Mouse (Mus musculus): Measurements from ENCODE around the gene Tbrg4. TPM values are rescaled to one million over a fixed set of nuclear protein-coding genes. Genes with fewer than 3 reads are reported as not detected.

Gene Tbrg4
- polyA plus RNA-seq, 1 experiment: 41.4 TPM

DNA sequence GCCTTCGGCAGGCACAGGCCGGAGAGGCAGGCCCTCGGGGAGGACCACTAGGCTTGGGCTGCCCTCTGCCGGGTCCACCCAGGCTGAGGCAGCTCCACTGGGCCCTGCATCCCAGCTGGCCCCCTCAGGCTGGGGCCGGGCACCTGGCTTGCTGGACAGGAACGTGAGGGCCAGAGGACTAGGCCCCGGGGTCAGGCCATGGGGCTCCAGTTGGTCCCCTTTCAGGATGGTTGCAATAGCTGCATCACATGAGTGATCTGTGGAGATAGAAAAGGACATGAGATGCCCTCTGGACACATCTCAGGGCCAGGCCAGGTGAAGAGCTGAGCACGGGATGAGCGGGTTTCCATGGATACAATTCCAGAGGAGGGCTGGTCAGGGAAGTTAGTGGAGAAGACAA is 23.2 kb downstream of the Tbrg4 start:
- H3K27ac ChIP-seq (ENCODE audit: insufficient read depth, low read length): no peak overlapping the region
- no peak overlapping the region for H3K4me3 ChIP-seq (ENCODE audit: insufficient read depth, low read length)
- no peak for TF ChIP-seq CTCF (IDR thresholded peaks at IDR 0.05; ENCODE audit: borderline replicate concordance, insufficient read depth, low read length)
- TF ChIP-seq POLR2A (IDR thresholded peaks at IDR 0.05; ENCODE audit: low read depth, low read length): no peak
- no peaks in the 10 kb centered on the region for H3K4me1 ChIP-seq (ENCODE audit: control insufficient read depth, insufficient read depth, low read length)

GRCm38 (mm10) chr11:6601649-6602480 is 24.0 kb downstream of the Tbrg4 start:
- TF ChIP-seq CTCF (IDR thresholded peaks at IDR 0.05; ENCODE audit: borderline replicate concordance, insufficient read depth, low read length) (no peak), POLR2A (IDR thresholded peaks at IDR 0.05; ENCODE audit: low read depth, low read length) (no peak)
- Histone ChIP-seq H3K4me3 (ENCODE audit: insufficient read depth, low read length) (no peak overlapping the region), H3K27ac (ENCODE audit: insufficient read depth, low read length) (no peak overlapping the region), H3K4me1 (ENCODE audit: control insufficient read depth, insufficient read depth, low read length) (no peaks in the 10 kb centered on the region)

GRCm38 (mm10) chr11:6600284-6600944 is 25.5 kb downstream of the Tbrg4 start:
- TF ChIP-seq POLR2A (IDR thresholded peaks at IDR 0.05; ENCODE audit: low read depth, low read length) (no peak), CTCF (IDR thresholded peaks at IDR 0.05; ENCODE audit: borderline replicate concordance, insufficient read depth, low read length) (no peak)
- Histone ChIP-seq H3K4me3 (ENCODE audit: insufficient read depth, low read length) (no peak overlapping the region), H3K4me1 (ENCODE audit: control insufficient read depth, insufficient read depth, low read length) (no peaks in the 10 kb centered on the region), H3K27ac (ENCODE audit: insufficient read depth, low read length) (no peak overlapping the region)

DNA sequence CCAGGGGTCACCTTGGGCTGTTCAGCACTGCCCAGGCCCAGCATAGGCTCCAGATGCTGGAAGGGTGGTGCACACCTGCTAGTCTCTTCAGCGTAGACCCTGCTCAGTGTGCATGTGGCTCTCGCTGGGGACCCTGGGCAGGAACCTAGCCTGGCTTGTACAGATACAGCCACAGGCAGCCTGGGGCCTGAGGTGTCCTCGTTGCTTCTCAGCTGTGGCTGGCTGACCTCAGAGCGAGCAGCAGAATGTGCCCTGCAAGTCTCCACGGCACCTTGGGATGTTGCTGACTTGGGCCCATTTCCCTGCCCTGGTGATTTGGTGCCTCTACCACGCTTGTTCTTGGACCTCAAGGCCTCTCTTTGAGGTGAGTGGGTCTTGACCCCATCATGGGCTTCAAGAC is 26.0 kb downstream of the Tbrg4 start:
- H3K27ac ChIP-seq (ENCODE audit: insufficient read depth, low read length): no peak overlapping the region
- H3K4me1 ChIP-seq (ENCODE audit: control insufficient read depth, insufficient read depth, low read length): no peaks in the 10 kb centered on the region
- H3K4me3 ChIP-seq (ENCODE audit: insufficient read depth, low read length): no peak overlapping the region
- TF ChIP-seq CTCF (IDR thresholded peaks at IDR 0.05; ENCODE audit: borderline replicate concordance, insufficient read depth, low read length) (no peak), POLR2A (IDR thresholded peaks at IDR 0.05; ENCODE audit: low read depth, low read length) (no peak)

DNA sequence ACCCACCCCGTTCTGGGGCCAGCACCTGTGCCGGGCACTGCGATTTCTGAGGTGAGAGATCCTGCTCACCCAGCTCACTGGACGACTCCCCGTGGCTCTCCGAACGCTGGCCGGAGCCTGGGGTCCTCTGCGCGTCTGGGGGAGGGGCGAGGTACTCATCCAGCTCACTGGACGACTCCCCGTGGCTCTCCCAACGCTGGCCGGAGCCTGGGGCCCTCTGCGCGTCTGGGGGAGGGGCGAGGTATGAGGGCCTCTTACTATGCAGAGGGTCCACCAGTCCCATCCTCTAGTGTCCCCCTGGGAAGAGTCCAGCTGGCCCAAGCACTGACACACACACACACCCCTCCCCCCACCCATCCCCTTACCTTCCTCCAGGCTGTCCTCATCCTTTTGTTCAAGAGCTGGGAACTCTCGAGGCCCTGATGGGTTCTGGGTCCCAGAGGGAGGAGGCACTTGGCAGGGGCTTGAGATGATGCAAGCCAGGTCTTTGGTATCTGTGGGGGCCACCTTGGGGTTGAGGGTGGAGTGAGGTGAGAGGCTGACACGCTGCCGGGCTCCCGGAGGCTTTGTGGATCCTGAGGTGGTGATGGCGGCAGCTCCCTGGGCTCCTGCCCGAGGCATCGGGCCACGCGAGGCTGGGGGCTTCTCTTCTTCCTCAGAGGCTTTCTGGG is 26.7 kb downstream of the Tbrg4 start:
- H3K27ac ChIP-seq (ENCODE audit: insufficient read depth, low read length): no peak overlapping the region
- no peak for TF ChIP-seq CTCF (IDR thresholded peaks at IDR 0.05; ENCODE audit: borderline replicate concordance, insufficient read depth, low read length)
- no peak for TF ChIP-seq POLR2A (IDR thresholded peaks at IDR 0.05; ENCODE audit: low read depth, low read length)

DNA sequence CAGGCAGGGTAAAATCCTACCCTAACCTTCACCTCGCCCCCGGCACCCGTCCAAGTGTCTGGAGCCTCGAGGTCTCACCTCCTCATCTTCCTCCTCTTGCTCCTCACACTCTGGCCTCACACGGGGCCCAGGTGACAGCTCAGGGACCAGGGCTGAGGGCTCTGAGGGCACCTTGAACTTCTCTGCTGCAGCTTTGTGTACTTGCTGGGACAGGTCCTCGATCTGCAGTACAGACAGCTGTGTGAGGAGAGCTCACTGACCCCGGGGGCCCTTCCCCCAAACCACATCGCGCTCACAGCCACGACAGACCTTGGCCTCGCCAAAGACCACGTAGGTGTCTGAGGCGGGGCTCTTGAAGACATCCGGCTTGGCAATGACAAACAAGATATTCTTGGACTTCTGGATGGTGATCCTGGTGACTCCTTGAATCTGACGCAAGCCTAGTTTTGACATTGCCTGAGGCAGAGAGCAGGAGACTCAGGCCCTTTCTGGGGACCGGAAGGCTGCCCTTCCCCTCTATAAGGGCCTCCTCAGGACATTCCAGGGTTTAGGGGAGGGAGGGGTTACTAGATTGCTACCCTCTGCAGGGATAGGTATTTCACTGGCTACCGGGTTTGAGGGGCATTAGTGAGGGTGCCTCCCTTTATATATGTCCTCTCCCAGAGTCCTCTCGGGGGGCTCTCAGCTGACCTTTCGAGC is 27.5 kb downstream of the Tbrg4 start:
- Histone ChIP-seq H3K4me3 (ENCODE audit: insufficient read depth, low read length) (no peak overlapping the region), H3K27ac (ENCODE audit: insufficient read depth, low read length) (no peak overlapping the region), H3K4me1 (ENCODE audit: control insufficient read depth, insufficient read depth, low read length) (no peaks in the 10 kb centered on the region)
- no peak for TF ChIP-seq CTCF (IDR thresholded peaks at IDR 0.05; ENCODE audit: borderline replicate concordance, insufficient read depth, low read length)
- no peak for TF ChIP-seq POLR2A (IDR thresholded peaks at IDR 0.05; ENCODE audit: low read depth, low read length)

More for the DNA sequence above, 26.7 kb downstream of the Tbrg4 start:
- Histone ChIP-seq H3K4me1 (ENCODE audit: control insufficient read depth, insufficient read depth, low read length) (no peaks in the 10 kb centered on the region), H3K4me3 (ENCODE audit: insufficient read depth, low read length) (no peak overlapping the region)

GRCm38 (mm10) chr11:6597523-6597922 is 28.3 kb downstream of the Tbrg4 start:
- no peak for TF ChIP-seq POLR2A (IDR thresholded peaks at IDR 0.05; ENCODE audit: low read depth, low read length)
- TF ChIP-seq CTCF (IDR thresholded peaks at IDR 0.05; ENCODE audit: borderline replicate concordance, insufficient read depth, low read length): no peak
- Histone ChIP-seq H3K4me1 (ENCODE audit: control insufficient read depth, insufficient read depth, low read length) (no peaks in the 10 kb centered on the region), H3K27ac (ENCODE audit: insufficient read depth, low read length) (no peak overlapping the region), H3K4me3 (ENCODE audit: insufficient read depth, low read length) (no peak overlapping the region)

DNA sequence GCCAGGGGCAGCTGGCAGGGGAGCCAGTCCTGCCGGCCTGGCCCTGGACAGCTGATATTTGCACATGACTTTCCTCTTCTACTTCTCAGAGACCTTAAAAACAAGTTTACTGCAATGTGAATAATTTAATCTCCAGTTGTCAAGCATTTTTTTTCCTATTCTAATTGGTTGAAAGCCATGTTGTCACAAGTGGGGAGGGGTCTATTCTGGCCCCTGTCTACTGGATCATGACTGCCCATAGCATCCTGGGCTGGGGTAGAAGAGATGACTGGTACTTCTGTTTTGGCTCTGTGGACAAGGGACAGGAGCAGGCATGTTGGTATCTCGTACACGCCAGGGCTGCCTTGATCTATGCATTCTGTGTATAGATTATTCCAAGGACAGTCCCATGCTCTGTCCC is 29.3 kb downstream of the Tbrg4 start:
- no peak overlapping the region for H3K27ac ChIP-seq (ENCODE audit: insufficient read depth, low read length)
- no peaks in the 10 kb centered on the region for H3K4me1 ChIP-seq (ENCODE audit: control insufficient read depth, insufficient read depth, low read length)
- H3K4me3 ChIP-seq (ENCODE audit: insufficient read depth, low read length): no peak overlapping the region
- TF ChIP-seq CTCF (IDR thresholded peaks at IDR 0.05; ENCODE audit: borderline replicate concordance, insufficient read depth, low read length) (no peak), POLR2A (IDR thresholded peaks at IDR 0.05; ENCODE audit: low read depth, low read length) (no peak)

DNA sequence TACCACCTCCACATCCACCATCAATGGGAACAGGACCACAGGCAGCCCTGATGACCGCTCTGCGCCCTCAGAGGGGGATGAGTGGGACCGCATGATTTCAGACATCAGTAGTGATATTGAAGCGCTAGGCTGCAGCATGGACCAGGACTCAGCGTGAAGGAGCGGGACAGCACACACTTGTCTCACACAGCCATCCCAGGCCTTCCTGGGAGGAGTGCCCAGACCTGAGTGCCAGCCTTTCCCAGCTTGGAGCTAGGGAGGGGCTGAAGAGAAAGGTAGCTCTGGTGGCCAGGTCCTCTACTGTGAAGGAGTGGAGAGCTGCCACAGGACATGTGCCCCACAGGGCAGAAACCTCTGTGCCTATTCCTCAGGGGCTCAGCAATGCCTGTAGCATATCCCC is 29.7 kb downstream of the Tbrg4 start:
- Histone ChIP-seq H3K4me3 (ENCODE audit: insufficient read depth, low read length) (no peak overlapping the region), H3K4me1 (ENCODE audit: control insufficient read depth, insufficient read depth, low read length) (no peaks in the 10 kb centered on the region), H3K27ac (ENCODE audit: insufficient read depth, low read length) (no peak overlapping the region)
- TF ChIP-seq POLR2A (IDR thresholded peaks at IDR 0.05; ENCODE audit: low read depth, low read length): no peak
